ENCODE assay signal across 8 mouse cellular contexts in the genomic region with DNA sequence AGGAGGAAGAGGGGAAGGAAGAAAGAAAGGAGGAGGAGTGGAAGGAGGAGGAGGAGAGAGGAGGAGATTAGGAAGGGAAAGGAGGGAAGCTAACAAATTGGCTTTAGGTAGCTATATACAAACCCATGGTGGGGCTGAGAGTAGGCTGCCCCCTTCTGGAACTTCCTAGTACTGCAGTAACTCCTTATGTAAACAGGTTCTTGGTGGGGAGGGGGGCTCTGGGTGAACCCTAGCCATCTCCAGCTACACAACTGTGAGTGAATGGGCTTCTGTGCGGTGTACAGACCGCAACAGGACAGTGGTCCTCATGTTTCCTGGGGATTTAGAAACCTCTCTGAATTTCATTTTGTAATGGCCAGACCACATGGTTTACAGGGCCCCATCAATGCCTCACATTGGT. TPM values are rescaled to one million over a fixed set of nuclear protein-coding genes. Genes with fewer than 3 reads are reported as not detected.
DNase-seq lines count a peak whose midpoint lies in the region; ATAC-seq and TF ChIP-seq lines count a peak whose summit lies in the region.

No protein-coding gene starts in this region.

- peak; percentile 66 for TF ChIP-seq CTCF in heart, postnatal 0 days (IDR thresholded peaks at IDR 0.05; ENCODE audit: low read depth)

- WGBS in midbrain, embryonic 10.5 days: 44% methylated on average over 2 of the region's 2 CpGs
- 33% methylated on average over 2 of the region's 2 CpGs for WGBS in midbrain, embryonic 16.5 days
- WGBS in heart, postnatal 0 days: 25% methylated on average over 2 of the region's 2 CpGs
- 44% methylated on average over 2 of the region's 2 CpGs for WGBS in limb, embryonic 10.5 days

- DNase-seq in midbrain, embryonic 10.5 days (ENCODE audit: low spot score): peak; percentile 43
- DNase-seq in NIH3T3 (ENCODE audit: low read depth): peak; percentile 80
- peak; percentile 35 for DNase-seq in cerebellum, adult 11 months
- peak; percentile 30 for DNase-seq in heart, postnatal 0 days (ENCODE audit: low spot score)
- DNase-seq in limb, embryonic 10.5 days (ENCODE audit: low spot score): peak; percentile 50
- peak; percentile 87 for DNase-seq in retina, postnatal 1 day
- DNase-seq in frontal cortex, postnatal 14 days (ENCODE audit: low spot score in 2 of 2): no peak

- no peaks in the 10 kb centered on the region; the same call in 1 of the 2 replicates for H3K4me1 ChIP-seq in midbrain, embryonic 10.5 days
- no peaks in the 10 kb centered on the region for H3K4me1 ChIP-seq in midbrain, embryonic 16.5 days (ENCODE audit: control insufficient read depth, insufficient read depth, low read length)
- no peaks in the 10 kb centered on the region for H3K4me1 ChIP-seq in heart, postnatal 0 days (ENCODE audit: control insufficient read depth, insufficient read depth)
- peaks cover 3% of the 10 kb centered on the region; the same call in 1 of the 2 replicates for H3K4me1 ChIP-seq in limb, embryonic 10.5 days

- H3K9ac ChIP-seq in midbrain, embryonic 16.5 days (ENCODE audit: low read depth, low read length): no peak overlapping the region
- no peak overlapping the region for H3K9ac ChIP-seq in heart, postnatal 0 days (replicated peaks; ENCODE audit: low read depth, low read length)

- H3K27ac ChIP-seq in midbrain, embryonic 10.5 days (replicated peaks): no peak overlapping the region
- H3K27ac ChIP-seq in midbrain, embryonic 16.5 days (ENCODE audit: low read length): no peak overlapping the region
- no peak overlapping the region for H3K27ac ChIP-seq in heart, postnatal 0 days (ENCODE audit: low read depth)
- no peak overlapping the region for H3K27ac ChIP-seq in limb, embryonic 10.5 days

- no peaks in the 10 kb centered on the region for H3K36me3 ChIP-seq in midbrain, embryonic 10.5 days
- no peaks in the 10 kb centered on the region for H3K36me3 ChIP-seq in midbrain, embryonic 16.5 days (ENCODE audit: control insufficient read depth, insufficient read depth, low read length)
- H3K36me3 ChIP-seq in heart, postnatal 0 days (replicated peaks; ENCODE audit: control insufficient read depth, insufficient read depth, low read length): no peaks in the 10 kb centered on the region
- H3K36me3 ChIP-seq in limb, embryonic 10.5 days: no peaks in the 10 kb centered on the region

- no peak for TF ChIP-seq EP300 in heart, postnatal 0 days (IDR thresholded peaks at IDR 0.05; ENCODE audit: low read depth)

- no peak for ATAC-seq in midbrain, embryonic 16.5 days
- peak; percentile 53 for ATAC-seq in heart, postnatal 0 days (ENCODE audit: insufficient read depth, low read depth)

- no peak overlapping the region for H3K4me3 ChIP-seq in midbrain, embryonic 10.5 days
- no peak overlapping the region for H3K4me3 ChIP-seq in midbrain, embryonic 16.5 days (ENCODE audit: low read depth, low read length)
- H3K4me3 ChIP-seq in heart, postnatal 0 days (ENCODE audit: low read depth, low read length): no peak overlapping the region
- H3K4me3 ChIP-seq in limb, embryonic 10.5 days: no peak overlapping the region

- H3K27me3 ChIP-seq in midbrain, embryonic 10.5 days (ENCODE audit: low read depth, poor library complexity, severe bottlenecking): no peaks in the 10 kb centered on the region; the same call in 1 of the 2 replicates
- no peaks in the 10 kb centered on the region for H3K27me3 ChIP-seq in midbrain, embryonic 16.5 days (ENCODE audit: control insufficient read depth, insufficient read depth, low read depth, low read length)
- no peaks in the 10 kb centered on the region for H3K27me3 ChIP-seq in heart, postnatal 0 days (ENCODE audit: control insufficient read depth, insufficient read depth, low read length)
- no peaks in the 10 kb centered on the region for H3K27me3 ChIP-seq in limb, embryonic 10.5 days (ENCODE audit: low read depth, poor library complexity, severe bottlenecking)

- no peaks in the 10 kb centered on the region for H3K9me3 ChIP-seq in midbrain, embryonic 10.5 days (replicated peaks)
- H3K9me3 ChIP-seq in midbrain, embryonic 16.5 days (replicated peaks; ENCODE audit: control insufficient read depth, low read length, poor library complexity, severe bottlenecking): no peaks in the 10 kb centered on the region
- H3K9me3 ChIP-seq in heart, postnatal 0 days (replicated peaks; ENCODE audit: control insufficient read depth, low read length): no peaks in the 10 kb centered on the region
- H3K9me3 ChIP-seq in limb, embryonic 10.5 days (replicated peaks): no peaks in the 10 kb centered on the region

- H3K4me2 ChIP-seq in midbrain, embryonic 16.5 days (ENCODE audit: low read length): no peak overlapping the region
- no peak overlapping the region for H3K4me2 ChIP-seq in heart, postnatal 0 days (ENCODE audit: low read depth, low read length)

RNA-seq across cellular contexts. Expression of a gene that starts 24.6 kb away (rescaled TPM):
- polyA plus RNA-seq in midbrain, embryonic 10.5 days (2016; fragmentation: Nextera tagmentation; extraction: Ambion mirVana): 45.6 and 53.5 TPM in 2 replicates
- 63.8 and 70.6 TPM in 2 replicates for polyA plus RNA-seq in midbrain, embryonic 16.5 days (2015; fragmentation: Nextera tagmentation; extraction: Ambion mirVana)
- 13.5 and 18.9 TPM in 2 replicates for total RNA-seq in heart, postnatal 0 days (2014; rRNA removed; ENCODE audit: low replicate concordance)
- polyA plus RNA-seq in heart, postnatal 0 days (2015; fragmentation: Nextera tagmentation; extraction: Ambion mirVana): 23.7 and 25.7 TPM in 2 replicates
- polyA plus RNA-seq in limb, embryonic 10.5 days (2016; fragmentation: Nextera tagmentation; extraction: Ambion mirVana): 56.7 and 66.9 TPM in 2 replicates

RNA-seq across cellular contexts. Expression of a gene that starts 31.5 kb away (rescaled TPM):
- polyA plus RNA-seq in midbrain, embryonic 10.5 days (2016; fragmentation: Nextera tagmentation; extraction: Ambion mirVana): 31.0 and 34.0 TPM in 2 replicates
- 34.8 and 36.4 TPM in 2 replicates for polyA plus RNA-seq in midbrain, embryonic 16.5 days (2015; fragmentation: Nextera tagmentation; extraction: Ambion mirVana)
- 42.1 and 46.5 TPM in 2 replicates for total RNA-seq in heart, postnatal 0 days (2014; rRNA removed; ENCODE audit: low replicate concordance)
- polyA plus RNA-seq in heart, postnatal 0 days (2015; fragmentation: Nextera tagmentation; extraction: Ambion mirVana): 23.8 and 27.8 TPM in 2 replicates
- polyA plus RNA-seq in limb, embryonic 10.5 days (2016; fragmentation: Nextera tagmentation; extraction: Ambion mirVana): 42.7 and 45.2 TPM in 2 replicates

RNA-seq across cellular contexts. Expression of a gene that starts 38.6 kb away (rescaled TPM):
- 0.22 and 0.23 TPM in 2 replicates for polyA plus RNA-seq in midbrain, embryonic 10.5 days (2016; fragmentation: Nextera tagmentation; extraction: Ambion mirVana)
- 0.60 and 0.80 TPM in 2 replicates for polyA plus RNA-seq in midbrain, embryonic 16.5 days (2015; fragmentation: Nextera tagmentation; extraction: Ambion mirVana)
- total RNA-seq in heart, postnatal 0 days (2014; rRNA removed; ENCODE audit: low replicate concordance): not detected in 2 replicates
- 0.12 and 0.18 TPM in 2 replicates for polyA plus RNA-seq in heart, postnatal 0 days (2015; fragmentation: Nextera tagmentation; extraction: Ambion mirVana)
- polyA plus RNA-seq in limb, embryonic 10.5 days (2016; fragmentation: Nextera tagmentation; extraction: Ambion mirVana): 0.40 and 0.55 TPM in 2 replicates

Comparison
In these comparisons a context has a peak if more than half of its experiments do, and no peak if none do; other contexts are left out.
1. DNase-seq: peak in midbrain, embryonic 10.5 days (single experiment), NIH3T3 (single experiment), cerebellum, adult 11 months (single experiment), heart, postnatal 0 days (single experiment), limb, embryonic 10.5 days (single experiment) and retina, postnatal 1 day (single experiment); none in frontal cortex, postnatal 14 days (0 of 2).